Mouse (Mus musculus) midbrain, embryonic 16.5 days (tissue): ENCODE measurements around the gene Dbil5. TPM values are rescaled to one million over a fixed set of nuclear protein-coding genes. Genes with fewer than 3 reads are reported as not detected.

Experiments used
- ATAC-seq: fragments of 200-750 bp; cut with Nextera tagmentation; 2 replicates; pipeline ENCODE4 v1.8.0; 2017; ENCODE audit warnings: moderate TSS enrichment
- H3K27ac ChIP-seq: fragments of 300-500 bp; sonication (generic); 2 replicates; pipeline ENCODE4 v1.5.1; 2014; ENCODE audit warnings: mild to moderate bottlenecking, low read length, mixed read lengths
- H3K27me3 ChIP-seq: fragments of 300-500 bp; sonication (generic); 2 replicates; pipeline ENCODE4 v1.6.1; 2014; ENCODE audit warnings: low read depth, low read length, mixed read lengths; ENCODE audit not compliant: control insufficient read depth, insufficient read depth
- H3K36me3 ChIP-seq: fragments of 300-500 bp; sonication (generic); 2 replicates; pipeline ENCODE4 v1.6.1; 2014; ENCODE audit warnings: mild to moderate bottlenecking, low read length, moderate library complexity, mixed read lengths; ENCODE audit not compliant: control insufficient read depth, insufficient read depth
- H3K4me1 ChIP-seq: fragments of 300-500 bp; sonication (generic); 2 replicates; pipeline ENCODE4 v1.6.1; 2014; ENCODE audit warnings: mild to moderate bottlenecking, low read length, mixed read lengths; ENCODE audit not compliant: control insufficient read depth, insufficient read depth
- H3K4me2 ChIP-seq: fragments of 300-500 bp; sonication (generic); 2 replicates; pipeline ENCODE4 v1.6.1; 2014; ENCODE audit warnings: mild to moderate bottlenecking, low read length, mixed read lengths
- H3K4me3 ChIP-seq: fragments of 300-500 bp; sonication (generic); 2 replicates; pipeline ENCODE4 v1.5.1; 2014; ENCODE audit warnings: low read depth, mild to moderate bottlenecking, low read length, moderate library complexity, mixed read lengths
- H3K9ac ChIP-seq: fragments of 300-500 bp; sonication (generic); 2 replicates; pipeline ENCODE4 v1.6.1; 2014; ENCODE audit warnings: low read depth, low read length, mixed read lengths
- H3K9me3 ChIP-seq: fragments of 300-500 bp; sonication (generic); replicated peaks from 2 replicates; pipeline ENCODE4 v1.6.1; 2014; ENCODE audit warnings: mild to moderate bottlenecking, low read length, mixed read lengths; ENCODE audit not compliant: control insufficient read depth, poor library complexity, severe bottlenecking
- WGBS: fragments of 180-500 bp; shearing (Covaris S2); extraction: QIAGEN DNeasy Blood & Tissue Kit; methylation state at CpG from one replicate; pipeline ENCODE4 v1.1.7; 2014; 5-methylcytosine and 5-hydroxymethylcytosine counted together
- polyA plus RNA-seq: library from polyadenylated mRNA; unstranded; fragments of >200 nt; fragmentation: Nextera tagmentation; extraction: Ambion mirVana; gene quantifications from 2 replicates; pipeline ENCODE4 v1.2.1, GENCODE M21; 2015

Gene Dbil5
- polyA plus RNA-seq, 1 experiment from 2014 or later, result 1.0 TPM

DNA sequence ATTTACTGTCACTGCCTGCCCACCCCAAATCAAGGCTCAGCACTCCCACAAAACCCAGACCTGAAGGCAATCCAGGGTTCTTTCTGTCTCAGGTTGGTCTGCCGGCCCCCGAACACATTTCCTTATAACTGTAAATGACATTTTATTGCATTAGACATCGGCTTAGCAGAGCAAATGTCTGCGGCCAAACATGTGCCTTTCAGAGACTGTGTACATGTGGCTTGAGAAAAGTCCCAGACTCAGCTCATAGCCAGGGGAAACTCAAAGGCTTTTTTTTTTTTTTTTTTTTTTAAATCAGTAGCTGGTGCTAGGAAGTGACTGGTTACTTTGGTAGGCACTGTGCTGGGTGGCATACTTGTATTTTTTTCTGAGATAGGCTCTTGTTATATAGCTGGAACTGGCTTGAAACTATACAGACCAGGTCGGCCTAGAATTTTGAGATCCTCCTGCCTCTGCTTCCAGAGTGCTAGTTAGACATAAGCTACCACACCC is 1.3 kb upstream of the Dbil5 start:
- no peak overlapping the region; the same call in 1 of the 2 replicates for H3K9ac ChIP-seq
- H3K4me2 ChIP-seq, result peak overlapping the region; percentile 78
- peaks cover 3% of the 10 kb centered on the region; the same call in 1 of the 2 replicates for H3K36me3 ChIP-seq
- no peak overlapping the region for H3K27ac ChIP-seq
- no peak for ATAC-seq
- WGBS, result 98% methylated on average over 5 of the region's 5 CpGs
- H3K4me1 ChIP-seq, result peaks cover 9% of the 10 kb centered on the region
- no peaks in the 10 kb centered on the region for H3K9me3 ChIP-seq
- H3K27me3 ChIP-seq, result no peaks in the 10 kb centered on the region
- no peak overlapping the region; the same call in 1 of the 2 replicates for H3K4me3 ChIP-seq

DNA sequence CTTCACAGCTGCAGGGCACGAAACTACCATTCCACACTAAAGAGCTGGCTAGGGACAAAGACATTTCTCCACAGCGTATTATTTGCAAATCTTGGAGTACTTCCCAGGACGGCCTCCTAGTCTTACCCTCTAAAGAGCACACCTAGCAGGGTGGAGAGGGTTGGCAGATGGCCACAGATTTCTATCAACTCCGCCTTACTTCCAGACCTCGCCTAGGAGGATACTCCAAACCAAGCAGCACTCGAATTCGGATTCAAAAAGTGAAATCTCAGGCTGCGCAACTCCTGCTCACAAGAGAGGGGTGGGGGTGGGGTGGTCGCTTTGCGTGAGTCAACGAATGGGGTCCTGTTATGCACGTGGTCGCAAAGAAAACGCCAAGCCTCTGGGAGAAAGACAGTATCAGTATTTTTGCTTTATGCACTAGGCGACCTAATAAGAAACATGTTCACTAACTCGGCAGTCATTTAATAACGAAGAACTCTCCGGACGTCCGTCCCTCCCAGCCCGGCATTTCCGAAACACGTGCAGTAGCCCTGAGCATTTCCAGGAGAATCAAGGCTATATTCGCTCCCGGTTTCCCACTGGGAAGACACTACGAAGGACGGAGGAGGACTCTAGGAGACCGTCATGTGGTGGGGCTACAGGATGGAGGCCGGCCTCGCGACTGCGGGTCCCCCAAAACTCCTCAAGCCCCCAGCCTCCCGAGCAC is 573 bp upstream of the Dbil5 start:
- Histone ChIP-seq H3K9ac (peak overlapping the region; percentile 90), H3K27me3 (no peaks in the 10 kb centered on the region), H3K4me1 (peaks cover 9% of the 10 kb centered on the region), H3K36me3 (peaks cover 9% of the 10 kb centered on the region; the same call in 1 of the 2 replicates), H3K4me2 (peak overlapping the region; percentile 78), H3K9me3 (no peaks in the 10 kb centered on the region), H3K27ac (peak overlapping the region; percentile 93), H3K4me3 (peak overlapping the region; percentile 94)
- ATAC-seq, result peak; percentile 52
- WGBS, result 3% methylated on average over 33 of the region's 33 CpGs

DNA sequence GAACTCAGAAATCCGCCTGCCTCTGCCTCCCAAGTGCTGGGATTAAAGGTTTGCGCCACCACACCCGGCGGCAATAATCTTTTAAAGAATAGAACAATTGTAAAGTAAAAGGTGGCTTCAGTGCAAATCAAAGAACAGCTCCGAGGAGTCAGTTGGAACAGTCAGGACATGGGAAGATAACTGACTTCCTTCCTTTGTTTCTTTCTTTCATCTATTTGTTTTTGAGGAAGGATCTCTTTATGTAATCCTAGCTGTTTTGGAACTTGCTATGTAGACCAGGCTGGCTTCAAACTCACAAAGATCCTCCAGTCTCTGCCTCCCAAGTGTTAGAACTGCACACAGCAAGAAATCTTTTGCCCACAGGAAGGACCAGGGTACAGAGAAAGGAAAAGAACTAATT is 7.2 kb downstream of the Dbil5 start:
- no peaks in the 10 kb centered on the region for H3K27me3 ChIP-seq
- H3K4me1 ChIP-seq, result no peaks in the 10 kb centered on the region
- H3K36me3 ChIP-seq, result peaks cover 22% of the 10 kb centered on the region
- WGBS, result 94% methylated on average over 5 of the region's 5 CpGs
- no peak overlapping the region for H3K4me3 ChIP-seq
- no peak overlapping the region for H3K27ac ChIP-seq
- no peak overlapping the region for H3K9ac ChIP-seq
- H3K4me2 ChIP-seq, result no peak overlapping the region
- no peaks in the 10 kb centered on the region for H3K9me3 ChIP-seq
- no peak for ATAC-seq

DNA sequence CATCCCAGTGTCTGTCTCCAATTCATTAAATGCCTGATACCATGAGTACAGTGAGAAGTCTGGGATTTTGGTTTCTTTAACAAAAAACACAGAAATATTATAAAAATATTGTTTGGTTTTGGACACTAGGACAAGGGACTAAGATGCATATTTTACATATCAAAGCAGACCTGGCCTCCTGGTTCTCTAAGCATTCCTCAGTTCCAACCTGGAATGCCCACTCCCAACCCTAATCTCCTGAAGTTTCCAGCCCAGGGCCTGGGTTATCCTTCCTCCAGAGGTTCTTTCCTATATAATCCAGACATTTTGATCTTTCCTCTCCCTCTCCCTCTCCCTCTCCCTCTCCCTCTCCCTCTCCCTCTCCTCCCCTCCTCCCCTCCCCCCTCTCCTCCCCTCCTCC is 7.6 kb downstream of the Dbil5 start:
- Histone ChIP-seq H3K9ac (no peak overlapping the region), H3K4me2 (no peak overlapping the region), H3K27ac (no peak overlapping the region), H3K9me3 (no peaks in the 10 kb centered on the region), H3K4me1 (no peaks in the 10 kb centered on the region), H3K27me3 (no peaks in the 10 kb centered on the region), H3K36me3 (peaks cover 22% of the 10 kb centered on the region), H3K4me3 (no peak overlapping the region)
- no peak for ATAC-seq

DNA sequence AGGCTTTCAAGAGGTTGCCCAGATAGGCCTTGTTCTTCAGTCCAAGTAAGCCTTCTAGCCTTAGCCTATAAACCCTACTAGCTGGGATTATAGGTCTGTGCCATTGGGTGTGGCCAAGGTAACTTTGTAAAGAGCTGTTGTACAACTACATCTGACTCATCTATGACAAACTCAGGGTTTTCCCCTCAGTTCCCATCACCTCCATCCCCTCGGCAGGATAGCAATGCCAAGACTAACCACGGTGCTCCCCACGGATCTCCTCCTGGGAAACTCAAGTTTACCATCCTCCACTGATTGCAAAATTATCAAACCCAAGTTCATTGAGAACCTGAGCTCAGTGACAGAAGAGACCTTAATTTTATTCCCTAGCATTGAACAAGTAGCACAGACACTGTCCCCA is 18.7 kb downstream of the Dbil5 start:
- Histone ChIP-seq H3K9me3 (no peaks in the 10 kb centered on the region), H3K4me1 (no peaks in the 10 kb centered on the region), H3K9ac (no peak overlapping the region), H3K4me2 (no peak overlapping the region), H3K4me3 (no peak overlapping the region), H3K27ac (no peak overlapping the region), H3K27me3 (no peaks in the 10 kb centered on the region), H3K36me3 (peaks cover 30% of the 10 kb centered on the region)
- 95% methylated on average over 3 of the region's 3 CpGs for WGBS
- no peak for ATAC-seq

DNA sequence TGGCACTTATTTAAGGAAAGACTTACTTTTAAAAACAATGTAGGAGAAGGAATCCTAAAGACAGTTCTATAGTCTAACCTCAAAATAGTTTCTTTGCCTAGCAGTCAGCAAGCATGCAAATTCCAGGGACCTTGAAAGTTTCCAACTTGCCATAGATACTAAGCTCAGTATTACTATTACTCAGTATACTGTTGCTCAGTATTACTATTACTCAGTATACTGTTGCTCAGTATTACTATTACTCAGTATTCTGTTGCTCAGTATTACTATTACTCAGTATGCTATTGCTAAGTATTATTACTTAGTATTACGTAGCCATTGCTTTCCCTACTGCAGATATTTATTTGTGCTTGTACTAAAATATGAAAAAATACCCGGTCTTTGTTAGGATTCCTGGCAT is 22.3 kb downstream of the Dbil5 start:
- ATAC-seq, result no peak
- H3K9me3 ChIP-seq, result no peaks in the 10 kb centered on the region
- H3K4me2 ChIP-seq, result no peak overlapping the region
- no peak overlapping the region for H3K9ac ChIP-seq
- H3K4me1 ChIP-seq, result peaks cover 14% of the 10 kb centered on the region
- H3K36me3 ChIP-seq, result peaks cover 11% of the 10 kb centered on the region
- WGBS, result 97% methylated on average over 2 of the region's 2 CpGs
- no peak overlapping the region for H3K4me3 ChIP-seq
- H3K27ac ChIP-seq, result no peak overlapping the region
- no peaks in the 10 kb centered on the region for H3K27me3 ChIP-seq

DNA sequence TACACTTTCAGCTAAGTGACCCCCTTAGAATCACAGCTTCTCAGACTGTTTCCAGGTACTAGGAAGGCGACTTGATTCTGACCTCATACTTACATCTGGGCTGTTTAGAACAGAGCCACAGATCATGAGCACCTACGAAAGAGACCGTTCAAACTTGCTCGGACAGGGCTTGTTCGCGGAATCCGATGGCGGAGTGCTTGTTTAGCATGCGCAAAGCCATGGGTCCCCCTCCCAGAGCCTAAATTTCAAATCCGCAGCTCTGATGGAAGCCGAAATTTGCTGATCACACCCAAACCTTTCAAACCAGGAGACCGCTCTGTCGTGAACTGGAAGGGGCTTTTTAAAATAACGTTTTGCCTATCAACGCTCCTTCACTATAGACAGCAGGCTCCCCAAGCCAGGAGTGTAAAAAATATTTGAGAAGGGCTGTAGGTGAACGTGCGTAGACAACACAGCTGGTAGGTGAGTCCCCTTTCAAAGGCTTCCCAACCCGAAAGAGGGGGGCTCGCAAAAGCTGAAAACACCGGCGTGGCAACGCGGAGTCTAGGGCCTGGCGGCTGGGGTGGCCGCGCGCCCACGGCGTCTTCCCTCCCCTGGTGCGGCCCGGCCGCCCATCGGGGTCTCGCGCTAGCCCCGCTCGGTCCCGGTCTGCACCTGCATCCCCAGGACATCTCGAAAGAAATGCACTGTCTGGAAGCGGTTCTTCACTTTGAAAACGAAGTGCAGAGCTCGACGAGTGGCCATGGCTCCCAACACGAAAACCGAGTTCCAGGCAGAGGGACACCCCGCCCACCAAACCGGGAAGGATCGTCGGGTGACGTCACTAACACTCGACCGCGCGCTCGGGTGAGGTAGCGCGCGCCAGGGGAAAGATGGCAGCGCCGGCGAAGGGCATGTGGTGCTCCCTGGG is 25.7 kb downstream of the Dbil5 start, which contains the start of the genes Mrm3 and Glod4:
Gene Mrm3, plus strand, starts transcription at position 815 of the 910 bp plus-strand sequence.
Gene Glod4, minus strand, starts transcription at position 825 of the 910 bp plus-strand sequence.
- H3K9me3 ChIP-seq, result no peaks in the 10 kb centered on the region
- peak within 1 kb of the TSS; percentile 94 for H3K4me2 ChIP-seq
- under 1% methylated on average over 61 of the region's 61 CpGs for WGBS
- H3K4me1 ChIP-seq, result peaks cover 23% of the 10 kb centered on the region
- ATAC-seq, result peak; percentile 86
- peak within 1 kb of the TSS; percentile 85 for H3K4me3 ChIP-seq
- H3K36me3 ChIP-seq, result 0 out of 2 replicates have a peak, but pooled peaks cover 3% of the 10 kb centered on the region
- H3K9ac ChIP-seq, result peak within 1 kb of the TSS; percentile 82
- H3K27ac ChIP-seq, result peak within 1 kb of the TSS; percentile 84
- H3K27me3 ChIP-seq, result no peaks in the 10 kb centered on the region

DNA sequence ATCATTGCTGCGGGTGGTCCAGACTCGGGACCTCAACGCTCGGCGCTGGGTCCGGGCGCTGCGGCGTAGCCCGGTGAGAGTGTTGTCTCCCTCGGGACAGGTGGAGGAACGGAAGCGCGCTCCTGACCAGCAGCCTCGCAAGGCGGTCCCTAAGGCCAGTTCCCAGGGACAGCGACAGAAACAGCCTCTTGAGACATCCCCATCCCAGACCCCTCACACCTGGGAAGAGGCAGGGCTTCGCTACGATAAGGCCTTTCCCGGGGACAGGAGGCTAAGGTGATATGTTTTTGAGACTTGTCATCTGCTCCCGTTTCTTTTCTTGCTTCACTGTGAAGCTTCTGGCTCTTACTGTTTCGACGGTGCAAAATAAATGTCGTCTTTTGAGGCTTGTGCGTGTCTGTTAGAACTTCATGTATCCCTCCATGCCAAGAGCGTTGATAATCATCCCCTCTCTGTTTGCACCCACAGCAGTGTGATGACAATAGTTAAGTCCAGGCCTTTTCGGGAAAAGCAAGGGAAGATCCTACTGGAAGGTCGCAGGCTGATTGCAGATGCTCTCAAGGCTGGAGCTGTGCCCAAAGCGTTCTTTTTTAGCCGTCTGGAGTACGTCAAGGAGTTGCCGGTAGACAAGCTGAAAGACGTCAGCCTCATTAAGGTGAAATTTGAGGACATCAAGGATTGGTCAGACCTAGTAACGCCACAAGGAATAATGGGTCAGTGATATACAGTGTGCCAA is 26.6 kb downstream of the Dbil5 start:
- WGBS, result 3% methylated on average over 34 of the region's 34 CpGs
- Histone ChIP-seq H3K27ac (peak overlapping the region; percentile 84), H3K36me3 (0 out of 2 replicates have a peak, but pooled peaks cover 3% of the 10 kb centered on the region), H3K9ac (peak overlapping the region; percentile 82), H3K4me2 (peak overlapping the region; percentile 94), H3K4me3 (peak overlapping the region; percentile 85), H3K4me1 (peaks cover 23% of the 10 kb centered on the region), H3K9me3 (no peaks in the 10 kb centered on the region), H3K27me3 (no peaks in the 10 kb centered on the region)
- no peak; the same call in 1 of the 2 replicates for ATAC-seq
